Mouse (Mus musculus) lung, postnatal 36 days (tissue): ENCODE data around the gene Wwp2.
A peak's percentile ranks its signal among the peaks of the same experiment; 100 is the strongest.

Source experiments
- DNase-seq: peaks from one replicate; pipeline ENCODE4 v3.0.0; 2022; ENCODE audit warnings: mixed read lengths

Wwp2 gene

DNA sequence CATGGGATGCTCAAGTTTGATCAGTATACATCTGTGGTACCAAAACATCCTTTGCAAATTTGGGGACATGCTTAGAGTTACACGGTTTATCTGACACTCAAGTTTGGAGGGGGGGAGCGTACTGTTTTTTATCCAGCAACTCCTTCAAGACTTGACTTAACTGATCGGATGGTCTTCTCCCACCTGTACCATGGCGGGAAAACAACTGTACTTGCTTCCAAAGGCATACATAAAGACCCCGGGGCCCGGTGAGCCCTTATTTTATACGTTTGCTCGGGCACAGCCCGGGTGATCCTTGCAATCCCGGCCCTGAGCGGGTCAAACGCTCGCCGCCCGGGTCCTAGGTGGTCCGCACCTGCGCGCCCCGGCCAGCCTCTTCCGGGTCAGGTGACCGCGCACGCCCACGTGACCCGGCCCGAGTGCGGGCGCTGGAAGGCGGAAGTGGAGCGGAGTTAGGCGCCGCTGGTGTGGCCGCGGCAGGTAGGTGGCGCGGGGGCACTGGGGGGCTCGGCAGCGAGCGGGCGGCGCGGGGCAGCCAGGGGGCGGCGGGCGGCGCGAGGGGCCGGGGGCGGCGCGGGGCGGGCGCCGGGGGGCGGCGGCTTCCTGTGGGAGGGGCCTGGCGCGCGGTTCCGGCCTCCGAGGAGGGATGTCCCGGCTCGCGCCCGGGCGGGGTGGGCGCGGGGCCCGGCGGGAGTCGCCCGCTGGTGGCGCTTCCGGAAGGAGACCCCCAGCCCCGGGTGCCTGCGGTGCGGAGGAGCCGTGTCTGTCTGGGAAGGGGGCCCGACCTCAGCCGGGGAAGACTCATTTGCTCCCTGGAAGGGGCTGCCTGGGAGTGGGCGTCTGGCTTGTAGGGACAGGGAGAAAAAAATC lies at the start of gene Wwp2:
Gene Wwp2 (plus strand): TSS at position 404 of the 870 bp plus-strand sequence.
- peak; percentile 84 for DNase-seq

GRCm38 (mm10) chr8:107386642-107387041 lies 49.5 kb upstream of the Wwp2 start:
- peak; percentile 44 for DNase-seq

- DNase-seq, result peak; percentile 66
Measured at GRCm38 (mm10) chr8:107387861-107388260, 48.3 kb upstream of the Wwp2 start.

DNA sequence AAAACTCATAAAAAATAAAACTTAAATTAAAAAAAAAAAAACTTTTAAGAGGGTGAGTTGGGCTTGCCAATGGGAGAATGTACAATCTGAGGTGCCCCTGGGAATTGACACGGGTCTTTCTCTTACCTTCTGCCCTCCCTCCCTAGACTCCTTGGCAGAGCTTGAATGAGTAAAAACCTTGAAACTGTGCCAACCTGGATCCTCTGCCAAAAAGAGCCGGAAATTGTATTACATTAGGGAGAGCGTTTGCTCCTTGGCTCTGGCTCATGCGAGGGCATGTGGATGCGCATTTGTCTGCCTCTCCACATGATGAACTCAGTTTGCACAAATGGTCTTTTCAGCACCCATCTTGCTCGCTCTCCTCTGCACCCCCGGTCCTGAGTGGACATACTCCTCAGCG lies 46.6 kb upstream of the Wwp2 start:
- DNase-seq, result peak; percentile 59

- DNase-seq, result no peak
Measured at GRCm38 (mm10) chr8:107390476-107391135, 45.6 kb upstream of the Wwp2 start.

GRCm38 (mm10) chr8:107391136-107391516 lies 45.0 kb upstream of the Wwp2 start:
- DNase-seq, result no peak

- no peak for DNase-seq
Measured at GRCm38 (mm10) chr8:107395397-107395796, 40.8 kb upstream of the Wwp2 start.

DNA sequence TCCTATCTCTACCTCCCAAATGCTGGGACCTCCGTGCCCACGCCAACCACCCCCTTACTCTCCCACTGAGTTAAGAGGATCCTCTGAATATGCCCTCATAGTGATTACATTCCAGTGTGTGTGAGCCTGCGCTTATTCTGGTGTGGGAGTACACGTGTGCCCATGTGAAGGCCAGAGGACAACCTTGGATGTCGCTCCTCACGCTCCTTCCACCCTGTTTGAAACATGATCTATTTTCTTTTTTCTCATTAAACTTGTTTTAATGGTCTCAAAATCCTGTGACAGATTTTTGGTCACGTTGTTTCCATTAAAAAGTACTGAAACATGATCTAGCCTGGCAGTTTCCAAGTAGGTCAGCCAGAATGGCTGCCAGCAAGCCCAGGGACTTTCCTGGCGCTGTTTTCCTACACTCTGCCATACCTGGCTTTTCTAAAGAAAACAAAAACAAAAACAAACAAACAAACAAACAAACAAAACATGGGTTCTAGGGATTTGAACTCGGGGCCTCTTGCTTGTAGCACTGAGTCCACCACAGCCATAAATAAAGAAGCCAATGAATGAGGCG lies 40.0 kb upstream of the Wwp2 start:
- DNase-seq, result no peak

DNA sequence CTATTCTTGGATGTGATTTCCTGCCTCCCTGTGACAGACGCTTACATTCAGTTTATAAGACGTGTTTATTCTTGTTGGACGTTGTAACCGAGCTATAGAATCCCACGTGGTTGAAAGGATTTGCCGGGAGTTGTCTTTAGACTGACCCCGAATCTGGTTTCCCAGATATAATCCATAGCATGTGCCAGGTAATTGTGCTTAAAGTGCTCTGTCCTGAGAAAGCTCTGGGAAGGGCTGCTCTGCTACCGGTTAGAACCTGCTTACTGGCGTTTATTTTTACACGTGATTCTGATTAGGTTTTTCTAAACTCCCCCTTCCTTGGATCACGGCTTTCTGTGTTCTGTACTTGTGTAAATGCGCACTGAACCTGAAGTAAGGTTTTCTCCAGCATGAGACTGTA lies 38.5 kb upstream of the Wwp2 start:
- no peak for DNase-seq

DNA sequence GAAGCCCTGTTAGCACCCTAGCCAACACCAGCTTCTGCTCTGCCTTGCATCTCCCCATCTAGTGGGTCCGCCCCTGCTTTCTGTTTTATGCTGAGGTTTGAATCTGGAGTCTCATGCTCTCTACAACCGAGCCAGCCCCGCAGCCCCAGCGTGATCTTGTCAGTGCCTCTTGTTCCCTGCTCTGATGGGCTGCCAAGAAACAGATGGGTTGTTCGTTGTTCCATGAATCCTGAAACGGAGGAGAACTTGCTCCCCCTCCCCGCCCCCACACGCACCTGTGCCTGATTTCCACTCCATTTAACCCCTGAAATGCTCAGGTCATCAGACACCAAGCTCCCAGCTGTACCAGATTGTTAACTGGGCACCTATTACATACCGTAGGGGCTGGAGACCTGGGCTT lies 36.7 kb upstream of the Wwp2 start:
- DNase-seq, result no peak

DNA sequence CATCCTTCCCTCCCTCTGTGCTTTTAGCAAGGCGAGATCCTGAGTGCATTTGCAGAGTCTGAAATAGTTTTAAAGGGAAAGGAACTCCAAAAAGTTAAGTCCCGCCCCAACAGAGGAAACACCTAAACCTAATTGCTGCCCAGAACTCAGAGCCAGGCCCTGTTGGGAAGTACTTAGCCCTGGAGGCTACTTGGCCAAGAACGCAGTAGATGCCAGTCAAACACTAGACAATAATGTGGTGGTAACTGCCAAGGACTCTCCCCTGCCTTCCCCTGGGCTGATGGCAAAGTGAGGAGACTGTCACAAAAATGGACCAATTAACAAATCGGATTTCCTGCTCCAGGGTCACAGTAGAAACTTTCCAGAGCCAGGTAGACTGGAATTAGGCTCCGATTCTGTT lies 34.3 kb upstream of the Wwp2 start:
- DNase-seq, result no peak

DNA sequence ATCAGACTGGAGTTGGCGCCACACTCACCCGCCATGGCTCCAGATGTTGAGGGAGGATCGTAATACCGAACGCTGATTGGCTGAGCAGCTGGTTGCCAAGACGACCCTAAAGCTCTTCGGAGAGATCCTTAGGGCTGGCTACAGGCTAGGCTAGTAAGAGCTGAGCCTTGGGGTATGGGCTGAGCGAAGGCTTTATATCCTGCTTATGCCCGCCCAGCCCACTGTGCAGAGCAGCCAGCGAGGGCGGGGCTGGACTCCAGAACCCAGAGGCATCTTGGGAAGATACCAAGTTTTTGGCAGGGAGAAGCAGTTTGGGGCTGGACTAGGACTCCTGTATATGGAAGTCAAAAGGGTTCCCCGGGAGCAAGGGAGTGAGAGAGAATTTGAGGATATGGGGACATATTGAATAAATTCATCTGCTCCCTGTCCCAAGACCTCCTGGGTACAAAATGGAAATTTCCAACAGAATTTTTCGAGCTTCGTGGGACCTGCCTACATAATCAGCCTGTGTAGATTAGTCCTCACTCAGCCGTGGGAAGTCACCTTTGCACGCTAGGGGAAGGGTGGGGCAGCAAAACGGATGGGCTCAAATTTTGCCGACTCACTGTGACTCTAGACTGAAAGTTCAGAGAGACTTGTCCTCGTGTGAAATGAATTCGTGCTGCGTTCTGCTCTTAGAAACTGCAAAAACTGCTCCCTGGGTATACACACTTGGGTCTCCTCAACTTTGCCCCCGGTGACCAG lies 33.0 kb upstream of the Wwp2 start, which contains the start of gene Nqo1:
Gene Nqo1 (minus strand): TSS at position 169 of the 744 bp plus-strand sequence.
- peak; percentile 85 for DNase-seq

DNA sequence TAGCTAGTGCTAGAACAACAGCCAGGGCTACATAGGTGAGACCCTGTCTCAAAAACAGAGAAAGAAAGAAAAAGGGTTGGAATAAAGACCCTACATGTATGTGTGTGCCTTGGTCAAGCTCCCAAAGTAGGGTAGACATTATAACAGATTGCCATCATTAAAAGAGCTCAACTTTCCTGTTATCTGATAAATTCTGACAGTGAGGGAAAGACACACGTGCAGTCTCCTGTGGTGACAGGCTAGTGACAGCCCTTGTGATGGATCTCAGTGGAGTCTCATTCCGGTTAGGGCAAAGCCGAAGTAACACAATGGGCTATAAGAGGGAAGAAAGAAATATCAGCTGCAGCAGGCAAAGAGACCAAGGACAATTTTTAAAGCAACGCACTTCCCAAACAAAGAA lies 32.1 kb upstream of the Wwp2 start:
- DNase-seq, result no peak

DNA sequence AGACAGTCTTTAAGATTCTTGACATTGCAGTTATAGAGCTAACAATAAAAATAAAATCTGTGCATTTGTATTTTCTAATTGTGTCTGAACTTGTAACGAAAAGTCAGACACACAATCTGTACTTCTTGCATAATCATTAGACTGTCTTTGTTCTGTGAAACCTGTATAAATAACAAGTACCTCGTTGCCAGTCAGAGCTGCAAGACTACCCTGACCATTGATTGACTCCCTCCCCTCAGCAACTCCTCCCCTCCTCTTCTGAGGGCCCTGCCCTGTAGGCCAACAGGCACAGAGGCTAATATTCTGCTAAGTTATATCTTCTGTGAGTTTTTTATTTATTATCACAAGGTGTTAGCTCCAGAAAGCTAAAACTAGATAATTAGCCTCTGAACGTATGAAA lies 30.2 kb upstream of the Wwp2 start:
- DNase-seq, result peak; percentile 9

DNA sequence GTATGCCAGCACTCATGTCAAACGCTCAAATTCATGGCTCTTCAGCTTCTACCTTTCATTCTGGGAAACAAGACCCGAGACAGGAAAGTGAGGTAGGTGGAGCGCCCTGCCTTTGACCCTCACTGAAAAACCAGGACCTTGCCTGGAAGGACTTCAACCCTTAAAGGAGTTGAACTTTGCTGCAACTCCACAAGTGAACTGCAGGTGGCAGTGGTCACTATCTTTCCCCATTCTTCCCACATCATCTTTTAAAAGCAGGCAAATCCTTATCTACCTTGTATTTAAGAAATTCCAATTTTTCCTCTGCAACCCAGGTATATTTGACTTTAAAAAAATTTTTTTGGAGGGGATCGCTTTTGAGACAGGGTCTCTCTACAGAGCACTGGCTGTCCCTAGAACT lies 24.8 kb upstream of the Wwp2 start:
- DNase-seq, result peak; percentile 39

DNA sequence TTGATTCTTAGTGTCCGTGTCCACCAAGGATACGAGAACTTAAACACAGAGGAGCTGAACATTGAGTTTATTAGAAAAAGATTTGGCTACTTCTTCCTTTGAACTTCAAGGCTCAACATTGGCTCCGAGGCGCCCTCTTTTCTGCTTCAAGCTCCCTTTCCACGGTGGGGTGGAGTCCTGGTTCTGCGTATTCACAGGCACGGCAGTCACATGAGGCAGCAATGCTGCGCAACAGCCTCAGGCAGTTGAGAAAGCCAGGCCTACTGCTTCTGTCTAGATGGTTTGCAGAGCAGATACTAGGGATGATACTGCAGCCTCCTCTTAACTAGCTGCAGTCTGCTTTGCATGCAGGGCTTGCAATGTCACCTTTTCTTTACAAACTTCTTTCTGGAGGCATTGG lies 23.6 kb upstream of the Wwp2 start:
- no peak for DNase-seq

GRCm38 (mm10) chr8:107413881-107414280 lies 22.3 kb upstream of the Wwp2 start:
- DNase-seq, result no peak

DNA sequence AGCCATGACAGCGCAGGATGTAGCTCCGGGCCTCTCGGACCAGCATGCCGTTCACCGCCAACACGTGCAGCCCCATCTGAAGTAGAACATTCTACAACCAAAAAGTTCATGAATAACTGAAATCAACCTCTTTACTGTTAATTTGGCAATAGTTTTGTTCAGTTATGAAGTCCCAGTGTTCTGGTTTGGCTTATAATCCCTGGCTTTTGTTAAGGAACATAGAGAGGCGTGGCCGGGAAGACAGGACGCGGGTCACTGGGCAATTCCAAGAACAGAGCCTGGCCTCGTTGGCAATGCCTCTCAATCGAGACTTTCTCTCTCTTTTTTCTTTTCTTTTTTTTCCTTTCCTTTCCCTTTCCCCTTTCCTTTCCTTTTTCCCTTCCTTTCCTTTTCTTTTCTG lies 19.2 kb upstream of the Wwp2 start:
- no peak for DNase-seq

- DNase-seq, result no peak
Measured at GRCm38 (mm10) chr8:107424176-107424575, 12.0 kb upstream of the Wwp2 start.

- DNase-seq, result peak; percentile 98
Measured at GRCm38 (mm10) chr8:107424597-107425229, 11.5 kb upstream of the Wwp2 start, which contains the start of gene Nob1. Gene Nob1, minus strand, starts transcription at chr8:107425051.

- DNase-seq, result no peak
Measured at GRCm38 (mm10) chr8:107425230-107425597, 11.0 kb upstream of the Wwp2 start.

DNA sequence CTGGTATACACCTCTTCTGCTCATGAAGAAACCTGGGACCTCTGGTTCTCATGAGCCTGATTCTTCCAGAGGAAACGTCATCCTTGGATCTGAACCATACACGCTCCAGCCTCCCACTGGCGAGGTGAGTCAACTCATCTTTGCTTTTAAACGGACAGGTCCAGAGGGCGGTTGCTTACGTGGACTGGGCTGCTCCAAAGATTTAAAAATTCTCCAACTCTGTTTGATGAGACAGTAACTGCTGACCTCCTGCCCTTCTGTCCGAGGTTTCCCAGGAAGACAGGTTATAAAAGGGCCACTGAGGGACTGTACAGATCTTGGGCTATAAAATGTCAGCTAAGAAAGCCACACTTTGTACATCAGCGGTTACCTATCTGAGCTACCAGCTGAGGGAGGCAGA lies 5.3 kb upstream of the Wwp2 start:
- no peak for DNase-seq
